Mouse (Mus musculus) lung, adult 2 months (tissue): ENCODE results near the gene Xrcc4. TPM values are rescaled to one million over a fixed set of nuclear protein-coding genes. Genes with fewer than 3 reads are reported as not detected.

Experiments
- DNase-seq: peaks from one replicate; pipeline ENCODE4 v3.0.0; 2022
- H3K4me1 ChIP-seq: fragments of 200-500 bp; 2 replicates; pipeline ENCODE4 v1.6.1; 2011; ENCODE audit warnings: low read length; ENCODE audit not compliant: control insufficient read depth, insufficient read depth
- H3K4me3 ChIP-seq: fragments of 200-500 bp; replicated peaks from 2 replicates; pipeline ENCODE3; 2011; ENCODE audit warnings: low read depth, mild to moderate bottlenecking, control low read depth, low read length; ENCODE audit errors: extremely low read depth
- CTCF ChIP-seq: fragments of 200-500 bp; IDR thresholded peaks from 2 replicates; pipeline ENCODE4 v1.5.1; 2011; ENCODE audit warnings: mild to moderate bottlenecking, low read length, control low read depth; ENCODE audit not compliant: insufficient read depth
- POLR2A ChIP-seq: fragments of 200-500 bp; IDR thresholded peaks from 2 replicates; pipeline ENCODE4 v1.6.1; 2011; ENCODE audit warnings: low read depth, mild to moderate bottlenecking, control low read depth, low read length, borderline replicate concordance; ENCODE audit errors: extremely low read depth
- WGBS: fragments of 180-500 bp; shearing (Covaris S2); methylation state at CpG from one replicate; pipeline ENCODE4 v1.1.7; 2018; 5-methylcytosine and 5-hydroxymethylcytosine counted together
- polyA plus RNA-seq: library from polyadenylated mRNA; depleted of rRNA; stranded (reverse); fragments of >200 nt; gene quantifications from 2 replicates; pipeline ENCODE4 v1.2.3, GENCODE M21; 2012

Xrcc4 gene
- polyA plus RNA-seq, 1 experiment = 2.0 TPM

DNA sequence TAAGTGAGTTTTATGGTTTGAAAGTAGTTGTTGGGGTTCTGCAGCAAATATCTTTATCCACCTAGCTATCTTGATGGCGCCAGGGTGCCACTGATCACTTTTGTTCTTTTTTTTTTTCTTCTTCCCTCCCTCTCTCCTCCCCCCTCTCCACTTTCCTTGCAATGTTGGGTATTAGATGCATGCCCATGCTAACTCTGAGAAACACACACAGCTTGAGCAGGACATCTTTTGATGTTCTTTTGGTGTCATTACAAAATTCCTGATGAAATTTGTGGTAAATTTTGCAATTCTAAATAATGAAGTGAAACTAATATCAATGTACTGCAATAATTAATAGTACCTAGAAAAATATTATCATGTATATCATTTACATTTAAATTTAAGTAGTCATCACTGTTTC, 205.9 kb downstream of the Xrcc4 start:
- DNase-seq = no peak
- 92% methylated on average over 1 of the region's 1 CpGs for WGBS
- no peak for TF ChIP-seq CTCF
- no peak for TF ChIP-seq POLR2A

DNA sequence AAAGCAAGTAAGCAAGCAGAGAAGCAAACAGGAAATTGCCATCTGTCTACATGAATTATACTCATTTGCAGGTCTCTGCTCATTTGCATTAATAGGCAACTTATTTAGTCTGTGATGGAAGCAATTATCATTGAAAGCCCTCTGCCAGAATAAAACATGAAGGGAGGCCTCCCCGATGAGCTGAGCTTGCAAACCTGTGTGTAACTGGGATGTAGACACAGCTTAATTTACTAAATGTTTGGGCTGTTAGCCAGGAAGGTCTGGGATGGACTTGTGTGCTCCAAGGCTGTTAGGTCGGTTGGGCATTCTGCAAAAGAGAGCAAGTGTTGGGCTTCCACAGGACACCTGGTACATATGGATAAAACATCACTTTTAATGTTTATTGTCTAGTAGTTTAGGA, 208.1 kb downstream of the Xrcc4 start:
- H3K4me1 ChIP-seq = no peaks in the 10 kb centered on the region
- DNase-seq = no peak
- no peak overlapping the region for H3K4me3 ChIP-seq
- WGBS = 56% methylated on average over 2 of the region's 2 CpGs
- TF ChIP-seq CTCF (no peak), POLR2A (no peak)

More for the DNA sequence above, 205.9 kb downstream of the Xrcc4 start:
- Histone ChIP-seq H3K4me3 (no peak overlapping the region), H3K4me1 (no peaks in the 10 kb centered on the region)

DNA sequence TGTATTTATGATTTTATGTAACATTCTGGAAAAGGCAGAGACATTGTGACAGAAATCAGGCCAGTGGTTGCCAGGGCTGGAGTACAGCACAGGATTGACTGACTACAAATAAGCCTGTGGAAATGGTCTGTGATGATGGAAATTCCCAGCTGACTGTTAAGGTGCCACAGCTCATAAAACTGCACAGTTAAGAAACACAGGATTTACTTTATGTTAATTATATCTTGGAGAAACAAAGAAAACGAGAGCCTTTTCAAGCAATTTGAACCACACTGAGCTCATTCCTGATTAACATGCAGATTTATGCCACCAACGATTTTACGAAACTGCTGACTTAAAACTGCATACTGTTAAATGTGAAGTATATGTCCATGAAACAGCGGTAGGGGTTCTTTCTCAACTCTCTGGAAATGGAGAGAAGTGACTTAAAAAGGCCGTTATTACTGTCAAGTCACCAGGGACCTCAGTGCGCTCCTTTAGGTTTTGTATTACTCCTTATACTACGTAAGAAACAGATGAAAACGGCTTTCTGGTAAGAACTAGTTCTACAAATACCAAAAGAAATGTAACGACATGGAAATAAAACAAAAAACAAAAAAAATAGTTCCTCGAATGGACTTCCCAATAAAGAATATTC, 210.5 kb downstream of the Xrcc4 start:
- no peak for TF ChIP-seq CTCF
- TF ChIP-seq POLR2A = no peak
- DNase-seq = no peak
- no peaks in the 10 kb centered on the region for H3K4me1 ChIP-seq
- 87% methylated on average over 10 of the region's 10 CpGs for WGBS
- no peak overlapping the region for H3K4me3 ChIP-seq

DNA sequence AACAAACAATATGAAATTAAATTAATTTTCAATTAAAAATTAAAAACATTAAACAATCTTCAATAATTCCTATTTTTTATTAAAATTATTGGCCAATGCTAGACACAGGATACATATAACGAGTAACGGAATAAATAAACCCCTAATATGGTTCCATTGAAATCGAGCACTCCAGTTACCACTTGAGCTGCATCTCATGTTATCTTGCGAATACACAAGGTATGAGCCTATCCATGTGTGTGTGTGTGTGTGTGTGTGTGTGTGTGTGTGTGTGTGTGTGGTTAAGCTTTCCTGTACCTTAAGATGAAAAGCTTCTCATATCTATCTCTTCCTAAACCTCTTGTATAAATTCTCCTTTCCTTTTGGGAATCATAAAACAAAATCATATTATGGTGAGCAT, 213.9 kb downstream of the Xrcc4 start:
- 89% methylated on average over 4 of the region's 4 CpGs for WGBS
- DNase-seq = no peak

DNA sequence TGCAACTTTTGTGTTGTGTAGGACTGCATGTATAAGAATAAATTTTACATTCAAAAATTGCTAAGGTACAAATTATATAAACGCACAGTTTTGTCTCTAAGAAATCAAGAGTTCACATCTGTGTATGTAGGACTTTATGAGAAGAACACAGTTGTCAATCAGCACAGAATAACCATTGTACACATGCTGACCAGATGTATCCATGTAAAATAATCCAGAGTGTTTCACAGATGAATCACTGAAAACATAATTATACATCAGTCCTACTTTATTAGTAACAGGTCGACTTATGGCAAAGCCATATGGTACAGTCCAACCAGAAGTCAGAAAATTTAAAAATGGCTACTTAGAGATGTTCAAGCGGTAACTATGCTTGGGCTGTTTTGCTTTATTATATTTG, 216.7 kb downstream of the Xrcc4 start:
- 84% methylated on average over 3 of the region's 3 CpGs for WGBS
- Histone ChIP-seq H3K4me1 (no peaks in the 10 kb centered on the region), H3K4me3 (no peak overlapping the region)
- TF ChIP-seq CTCF (no peak), POLR2A (no peak)
- DNase-seq = no peak

More for the DNA sequence above, 213.9 kb downstream of the Xrcc4 start:
- TF ChIP-seq POLR2A = no peak
- TF ChIP-seq CTCF = no peak
- H3K4me1 ChIP-seq = no peaks in the 10 kb centered on the region
- H3K4me3 ChIP-seq = no peak overlapping the region

DNA sequence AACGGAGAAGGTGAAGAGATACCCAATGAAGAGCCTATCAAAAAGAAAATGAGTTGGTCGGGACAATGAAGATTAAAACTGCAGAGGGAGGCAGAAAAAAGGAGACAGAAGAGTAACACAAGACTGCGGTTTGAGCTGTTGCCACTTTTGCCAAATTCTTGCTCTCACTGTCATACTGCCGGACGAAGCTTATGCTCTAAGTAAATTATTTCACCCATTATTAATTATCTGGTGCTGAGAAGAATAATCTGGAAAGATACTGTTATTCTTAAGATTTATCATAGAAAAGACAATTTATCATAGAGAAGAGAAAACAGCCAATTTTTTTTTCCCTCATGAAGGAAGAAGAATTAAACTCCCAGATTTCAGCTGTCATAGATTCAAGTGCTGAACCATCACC, 235.3 kb downstream of the Xrcc4 start:
- no peak for DNase-seq
- Histone ChIP-seq H3K4me3 (no peak overlapping the region), H3K4me1 (no peaks in the 10 kb centered on the region)
- 69% methylated on average over 5 of the region's 5 CpGs for WGBS
- TF ChIP-seq CTCF (no peak), POLR2A (no peak)

DNA sequence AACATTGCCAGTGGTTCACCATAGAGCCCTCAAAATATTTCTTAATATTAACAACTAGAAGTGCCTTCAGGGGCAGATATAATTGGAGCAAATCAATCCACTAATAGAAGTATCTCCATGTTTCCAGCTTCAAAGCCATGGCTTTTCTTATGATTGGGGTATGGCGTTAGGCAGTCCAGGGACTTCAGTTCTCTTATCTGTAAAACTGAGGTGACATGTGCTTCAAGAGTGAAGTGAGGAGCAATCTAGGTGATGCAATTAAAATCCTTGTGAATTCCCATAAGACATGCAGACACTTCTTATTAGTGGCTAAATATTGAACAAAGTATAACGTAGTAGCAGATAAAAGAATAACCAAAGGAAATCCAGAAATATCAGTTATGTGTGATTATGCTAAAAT, 238.7 kb downstream of the Xrcc4 start:
- TF ChIP-seq POLR2A (no peak), CTCF (no peak)
- WGBS = 80% methylated on average over 2 of the region's 2 CpGs
- no peak overlapping the region for H3K4me3 ChIP-seq
- no peak for DNase-seq
- no peaks in the 10 kb centered on the region for H3K4me1 ChIP-seq

DNA sequence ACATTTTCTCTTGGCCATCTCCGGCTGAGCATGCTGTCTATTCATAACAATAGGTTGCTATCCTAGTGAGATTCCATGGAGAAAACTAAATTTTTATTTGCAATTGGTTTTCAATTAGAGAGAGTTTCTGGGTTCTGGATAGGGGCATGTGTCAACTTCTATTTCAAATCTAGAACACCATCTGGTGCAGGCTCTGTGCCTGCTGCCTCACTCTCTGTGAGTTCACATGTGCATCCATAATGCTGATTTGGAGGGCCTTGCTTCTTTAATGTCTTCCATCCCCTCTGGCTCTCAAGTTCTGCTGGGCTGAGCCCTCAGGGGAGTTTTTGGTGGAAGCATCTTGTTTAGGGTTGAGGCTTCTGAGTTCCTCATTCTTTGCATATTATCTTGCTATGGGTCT, 239.5 kb downstream of the Xrcc4 start:
- WGBS = 100% methylated on average over 1 of the region's 1 CpGs
- TF ChIP-seq CTCF (no peak), POLR2A (no peak)
- Histone ChIP-seq H3K4me3 (no peak overlapping the region), H3K4me1 (no peaks in the 10 kb centered on the region)
- no peak for DNase-seq

DNA sequence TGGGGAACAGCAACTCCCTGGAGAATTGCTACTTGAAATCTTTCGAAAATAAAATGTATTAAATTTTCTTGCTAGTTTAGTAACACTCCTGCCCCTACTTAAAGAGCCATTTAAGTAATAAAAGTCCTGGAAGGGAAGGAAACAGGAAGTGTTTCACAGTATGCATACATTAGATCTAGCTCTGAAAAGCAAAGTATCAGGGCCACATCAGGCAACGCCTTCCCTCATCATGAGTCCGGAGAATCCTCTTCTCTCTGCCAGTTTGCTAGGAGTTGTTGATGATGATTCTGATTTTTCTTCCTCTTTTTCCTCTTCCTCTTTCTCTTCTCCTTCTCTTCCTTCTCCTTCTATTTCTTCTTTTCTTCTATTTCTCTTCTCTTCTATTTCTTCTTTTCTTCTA, 250.8 kb downstream of the Xrcc4 start:
- WGBS = 65% methylated on average over 3 of the region's 3 CpGs
- DNase-seq = no peak

DNA sequence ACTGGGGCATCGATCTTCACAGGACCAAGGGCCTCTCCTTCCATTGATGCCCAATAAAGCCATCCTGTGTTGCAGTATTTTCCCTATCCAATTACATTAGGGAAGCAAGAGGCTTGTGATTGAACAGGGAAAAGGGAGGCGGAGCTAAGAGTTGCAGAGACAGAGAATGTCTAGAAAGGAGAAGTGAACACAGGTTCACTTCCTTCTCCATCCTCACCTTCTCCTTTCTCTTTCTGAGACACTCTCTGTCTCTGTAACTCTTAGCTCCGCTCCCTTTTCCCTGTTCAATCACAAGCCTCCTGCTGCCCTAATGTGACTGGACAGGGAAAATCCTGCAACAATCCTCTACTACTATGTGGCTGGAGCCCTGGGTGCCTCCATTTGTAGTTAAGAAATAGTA, 254.9 kb downstream of the Xrcc4 start:
- WGBS = 77% methylated on average over 3 of the region's 3 CpGs
- no peak for DNase-seq
- H3K4me1 ChIP-seq = no peaks in the 10 kb centered on the region
- TF ChIP-seq POLR2A (no peak), CTCF (no peak)
- H3K4me3 ChIP-seq = no peak overlapping the region

More for the DNA sequence above, 250.8 kb downstream of the Xrcc4 start:
- TF ChIP-seq POLR2A (no peak), CTCF (no peak)
- no peaks in the 10 kb centered on the region for H3K4me1 ChIP-seq
- H3K4me3 ChIP-seq = no peak overlapping the region
